In genomic region chr10:7809937-7810336, GRCm38 (mm10) we compare ENCODE assay signal across 8 mouse cellular contexts. TPM values are rescaled to one million over a fixed set of nuclear protein-coding genes. Genes with fewer than 3 reads are reported as not detected.
DNase-seq lines count a peak whose midpoint lies in the region; ATAC-seq and TF ChIP-seq lines count a peak whose summit lies in the region.

No protein-coding gene starts in this region.

- H3K4me1 ChIP-seq in heart, postnatal 0 days (ENCODE audit: control insufficient read depth, insufficient read depth) = no peaks in the 10 kb centered on the region
- no peaks in the 10 kb centered on the region for H3K4me1 ChIP-seq in heart, embryonic 11.5 days (ENCODE audit: control insufficient read depth, insufficient read depth, low read length)
- no peaks in the 10 kb centered on the region for H3K4me1 ChIP-seq in hindbrain, embryonic 16.5 days (ENCODE audit: control insufficient read depth, insufficient read depth, low read depth, low read length)
- no peaks in the 10 kb centered on the region for H3K4me1 ChIP-seq in midbrain, embryonic 13.5 days (replicated peaks)

- H3K9ac ChIP-seq in heart, postnatal 0 days (replicated peaks; ENCODE audit: low read depth, low read length) = no peak overlapping the region
- H3K9ac ChIP-seq in heart, embryonic 11.5 days (ENCODE audit: low read depth, low read length) = no peak overlapping the region
- H3K9ac ChIP-seq in hindbrain, embryonic 16.5 days (ENCODE audit: low read depth, low read length) = no peak overlapping the region
- H3K9ac ChIP-seq in midbrain, embryonic 13.5 days (replicated peaks) = no peak overlapping the region

- H3K27ac ChIP-seq in heart, postnatal 0 days (ENCODE audit: low read depth) = no peak overlapping the region
- H3K27ac ChIP-seq in heart, embryonic 11.5 days (ENCODE audit: low read depth, low read length) = no peak overlapping the region
- no peak overlapping the region for H3K27ac ChIP-seq in hindbrain, embryonic 16.5 days (ENCODE audit: low read depth, low read length)
- no peak overlapping the region for H3K27ac ChIP-seq in left cerebral cortex, adult 2 months
- no peak overlapping the region for H3K27ac ChIP-seq in midbrain, embryonic 13.5 days

- peak; percentile 67 for DNase-seq in heart, postnatal 0 days (ENCODE audit: low spot score)
- peak; percentile 85 for DNase-seq in MN1 (ENCODE audit: low spot score)
- DNase-seq in embryo, embryonic 10 days (ENCODE audit: low spot score) = peak; percentile 74
- DNase-seq in left cerebral cortex, adult 2 months (ENCODE audit: extremely low spot score in 1 of 2, low spot score in 2 of 2) = peak; percentile 43 to 49
- peak; percentile 44 for DNase-seq in telencephalon, adult 2 months (ENCODE audit: low read depth, low spot score)

- intact Hi-C loops in left cerebral cortex, adult 2 months (cut with DNase I) = loop anchor here (1.0 to 5.0 kb wide), 4 partner anchors 57 to 430 kb away; no protein-coding TSS in a partner anchor

- peaks cover 76% of the 10 kb centered on the region for H3K36me3 ChIP-seq in heart, postnatal 0 days (replicated peaks; ENCODE audit: control insufficient read depth, insufficient read depth, low read length)
- H3K36me3 ChIP-seq in heart, embryonic 11.5 days (ENCODE audit: control insufficient read depth, insufficient read depth, low read length) = peaks cover 14% of the 10 kb centered on the region; the same call in 1 of the 2 replicates
- H3K36me3 ChIP-seq in hindbrain, embryonic 16.5 days (ENCODE audit: control insufficient read depth, insufficient read depth, low read length) = peaks cover 29% of the 10 kb centered on the region
- H3K36me3 ChIP-seq in midbrain, embryonic 13.5 days = peaks cover 65% of the 10 kb centered on the region

- H3K4me3 ChIP-seq in heart, postnatal 0 days (ENCODE audit: low read depth, low read length) = no peak overlapping the region
- no peak overlapping the region for H3K4me3 ChIP-seq in heart, embryonic 11.5 days (ENCODE audit: low read depth, low read length)
- H3K4me3 ChIP-seq in hindbrain, embryonic 16.5 days (ENCODE audit: low read length) = no peak overlapping the region
- H3K4me3 ChIP-seq in left cerebral cortex, adult 2 months = no peak overlapping the region
- H3K4me3 ChIP-seq in midbrain, embryonic 13.5 days (replicated peaks) = no peak overlapping the region

- no peak overlapping the region for H3K4me2 ChIP-seq in heart, postnatal 0 days (ENCODE audit: low read depth, low read length)
- no peak overlapping the region for H3K4me2 ChIP-seq in heart, embryonic 11.5 days
- no peak overlapping the region for H3K4me2 ChIP-seq in hindbrain, embryonic 16.5 days (ENCODE audit: low read length)
- no peak overlapping the region for H3K4me2 ChIP-seq in midbrain, embryonic 13.5 days (replicated peaks)

- no peaks in the 10 kb centered on the region for H3K27me3 ChIP-seq in heart, postnatal 0 days (ENCODE audit: control insufficient read depth, insufficient read depth, low read length)
- no peaks in the 10 kb centered on the region for H3K27me3 ChIP-seq in heart, embryonic 11.5 days (ENCODE audit: control insufficient read depth, insufficient read depth, low read length)
- H3K27me3 ChIP-seq in hindbrain, embryonic 16.5 days (replicated peaks; ENCODE audit: control insufficient read depth, insufficient read depth, low read length) = no peaks in the 10 kb centered on the region
- no peaks in the 10 kb centered on the region for H3K27me3 ChIP-seq in midbrain, embryonic 13.5 days

- ATAC-seq in heart, postnatal 0 days (ENCODE audit: insufficient read depth, low read depth) = peak; percentile 49; the same call in 1 of the 2 replicates
- no peak for ATAC-seq in heart, embryonic 11.5 days (replicated peaks; ENCODE audit: insufficient number of reproducible peaks, low FRiP score, low TSS enrichment)
- ATAC-seq in hindbrain, embryonic 16.5 days = peak; percentile 52
- 0 out of 2 replicates have a peak, but pooled peaks have one; percentile 53 for ATAC-seq in midbrain, embryonic 13.5 days

- no peak for TF ChIP-seq EP300 in heart, postnatal 0 days (IDR thresholded peaks at IDR 0.05; ENCODE audit: low read depth)

- no peaks in the 10 kb centered on the region for H3K9me3 ChIP-seq in heart, postnatal 0 days (replicated peaks; ENCODE audit: control insufficient read depth, low read length)
- H3K9me3 ChIP-seq in heart, embryonic 11.5 days (replicated peaks; ENCODE audit: control insufficient read depth, low read length) = no peaks in the 10 kb centered on the region
- no peaks in the 10 kb centered on the region for H3K9me3 ChIP-seq in hindbrain, embryonic 16.5 days (ENCODE audit: control insufficient read depth, low read length)
- no peaks in the 10 kb centered on the region for H3K9me3 ChIP-seq in midbrain, embryonic 13.5 days

- 55% methylated on average over 2 of the region's 2 CpGs for WGBS in heart, postnatal 0 days
- WGBS in heart, embryonic 11.5 days (ENCODE audit: insufficient replicate concordance) = 44% methylated on average over 2 of the region's 2 CpGs
- WGBS in hindbrain, embryonic 16.5 days = 49% methylated on average over 2 of the region's 2 CpGs
- 50% methylated on average over 2 of the region's 2 CpGs for WGBS in midbrain, embryonic 13.5 days

- peak; percentile 74 for TF ChIP-seq CTCF in heart, postnatal 0 days (IDR thresholded peaks at IDR 0.05; ENCODE audit: low read depth)
- TF ChIP-seq CTCF in left cerebral cortex, adult 2 months (IDR thresholded peaks at IDR 0.05) = peak; percentile 78

RNA-seq across cellular contexts. Expression of gene Ppil4, which starts 17.2 kb away (rescaled TPM):
- total RNA-seq in heart, postnatal 0 days (2014; rRNA removed; ENCODE audit: low replicate concordance) = 13.7 and 14.7 TPM in 2 replicates
- polyA plus RNA-seq in heart, postnatal 0 days (2015; fragmentation: Nextera tagmentation; extraction: Ambion mirVana) = 24.2 and 24.9 TPM in 2 replicates
- 33.7 and 35.5 TPM in 2 replicates for polyA plus RNA-seq in heart, embryonic 11.5 days (2014; fragmentation: Nextera tagmentation; extraction: Ambion mirVana)
- 42.8 and 46.8 TPM in 2 replicates for polyA plus RNA-seq in hindbrain, embryonic 16.5 days (2015; fragmentation: Nextera tagmentation; extraction: Ambion mirVana)
- total RNA-seq in left cerebral cortex, adult 2 months (2021) = 10 to 100 TPM; 32.5 to 33.5 TPM
- 51.2 and 55.2 TPM in 2 replicates for polyA plus RNA-seq in midbrain, embryonic 13.5 days (2015; fragmentation: Nextera tagmentation; extraction: Ambion mirVana)

RNA-seq across cellular contexts. Expression of gene Ginm1, which starts 17.3 kb away (rescaled TPM):
- total RNA-seq in heart, postnatal 0 days (2014; rRNA removed; ENCODE audit: low replicate concordance) = 26.4 and 47.3 TPM in 2 replicates
- 107 TPM in 2 replicates for polyA plus RNA-seq in heart, postnatal 0 days (2015; fragmentation: Nextera tagmentation; extraction: Ambion mirVana)
- polyA plus RNA-seq in heart, embryonic 11.5 days (2014; fragmentation: Nextera tagmentation; extraction: Ambion mirVana) = 74.3 and 77.2 TPM in 2 replicates
- polyA plus RNA-seq in hindbrain, embryonic 16.5 days (2015; fragmentation: Nextera tagmentation; extraction: Ambion mirVana) = 57.2 and 57.5 TPM in 2 replicates
- total RNA-seq in left cerebral cortex, adult 2 months (2021) = 10 to 100 TPM; 15.8 to 18.7 TPM
- polyA plus RNA-seq in midbrain, embryonic 13.5 days (2015; fragmentation: Nextera tagmentation; extraction: Ambion mirVana) = 49.6 and 51.1 TPM in 2 replicates

RNA-seq across cellular contexts. Expression of gene Zc3h12d, which starts 22.3 kb away (rescaled TPM):
- 0.04 TPM in 1 of 2 replicates, not detected in the other for total RNA-seq in heart, postnatal 0 days (2014; rRNA removed; ENCODE audit: low replicate concordance)
- 0.15 and 0.20 TPM in 2 replicates for polyA plus RNA-seq in heart, postnatal 0 days (2015; fragmentation: Nextera tagmentation; extraction: Ambion mirVana)
- 0.07 and 0.18 TPM in 2 replicates for polyA plus RNA-seq in heart, embryonic 11.5 days (2014; fragmentation: Nextera tagmentation; extraction: Ambion mirVana)
- polyA plus RNA-seq in hindbrain, embryonic 16.5 days (2015; fragmentation: Nextera tagmentation; extraction: Ambion mirVana) = 0.15 and 0.21 TPM in 2 replicates
- under 1 TPM in 1 of 2 experiments, not detected in 1; 0.07 TPM for total RNA-seq in left cerebral cortex, adult 2 months (2021)
- polyA plus RNA-seq in midbrain, embryonic 13.5 days (2015; fragmentation: Nextera tagmentation; extraction: Ambion mirVana) = 0.08 and 0.10 TPM in 2 replicates
